8 mouse cellular contexts compared by ENCODE assay signal in genomic region chr6:91719865-91720533, GRCm38 (mm10). TPM values are rescaled to one million over a fixed set of nuclear protein-coding genes. Genes with fewer than 3 reads are reported as not detected.
DNase-seq lines count a peak whose midpoint lies in the region; ATAC-seq lines count a peak whose summit lies in the region.

No protein-coding gene starts in this region.

- H3K4me2 ChIP-seq in kidney, embryonic 16.5 days (replicated peaks; ENCODE audit: low read depth, low read length), result no peak overlapping the region
- H3K4me2 ChIP-seq in liver, embryonic 16.5 days (ENCODE audit: low read depth, low read length), result no peak overlapping the region

- H3K9ac ChIP-seq in kidney, embryonic 16.5 days (replicated peaks; ENCODE audit: low read length), result no peak overlapping the region; the same call in none of the 2 replicates
- no peak overlapping the region for H3K9ac ChIP-seq in liver, embryonic 16.5 days (ENCODE audit: low read depth, low read length)

- no peaks in the 10 kb centered on the region for H3K27me3 ChIP-seq in kidney, embryonic 16.5 days (ENCODE audit: insufficient read depth, low read length)
- H3K27me3 ChIP-seq in liver, embryonic 16.5 days (ENCODE audit: control insufficient read depth, insufficient read depth, low read depth, low read length), result no peaks in the 10 kb centered on the region

- H3K9me3 ChIP-seq in kidney, embryonic 16.5 days (ENCODE audit: low read length), result no peaks in the 10 kb centered on the region
- H3K9me3 ChIP-seq in liver, embryonic 16.5 days (replicated peaks; ENCODE audit: control insufficient read depth, low read length), result no peaks in the 10 kb centered on the region

- 10% methylated on average over 9 of the region's 9 CpGs for WGBS in kidney, embryonic 16.5 days
- 52% methylated on average over 9 of the region's 9 CpGs for WGBS in liver, embryonic 16.5 days (ENCODE audit: insufficient replicate concordance)

- peaks cover 30% of the 10 kb centered on the region for H3K36me3 ChIP-seq in kidney, embryonic 16.5 days (ENCODE audit: insufficient read depth, low read length)
- peaks cover 7% of the 10 kb centered on the region for H3K36me3 ChIP-seq in liver, embryonic 16.5 days (ENCODE audit: control insufficient read depth, insufficient read depth)

- peaks cover 41% of the 10 kb centered on the region for H3K4me1 ChIP-seq in kidney, embryonic 16.5 days (ENCODE audit: insufficient read depth, low read length)
- peaks cover 51% of the 10 kb centered on the region for H3K4me1 ChIP-seq in brown adipose tissue, adult 24 weeks (ENCODE audit: control insufficient read depth, insufficient read depth, insufficient read length, low read length)
- peaks cover 3% of the 10 kb centered on the region for H3K4me1 ChIP-seq in liver, embryonic 16.5 days (ENCODE audit: control insufficient read depth, low read depth, low read length)

- ATAC-seq in kidney, embryonic 16.5 days (ENCODE audit: low FRiP score, low TSS enrichment), result peak; percentile 60
- no peak for ATAC-seq in liver, embryonic 16.5 days (ENCODE audit: low read depth)

- no peak for DNase-seq in kidney, postnatal 36 days
- DNase-seq in heart, postnatal 4 days, result peak; percentile 47
- DNase-seq in right cerebral cortex, postnatal 14 days, result peak; percentile 70
- DNase-seq in natural killer cell, adult 2 months (ENCODE audit: low spot score in 2 of 2), result no peak
- DNase-seq in cerebellum, postnatal 36 days, result no peak

- peak overlapping the region; percentile 77 for H3K27ac ChIP-seq in kidney, embryonic 16.5 days (ENCODE audit: low read length)
- peak overlapping the region; percentile 76 for H3K27ac ChIP-seq in brown adipose tissue, adult 24 weeks (replicated peaks; ENCODE audit: low read depth, low read length)
- peak overlapping the region; percentile 78 for H3K27ac ChIP-seq in liver, embryonic 16.5 days (ENCODE audit: low read length)

- no peak overlapping the region for H3K4me3 ChIP-seq in kidney, embryonic 16.5 days (ENCODE audit: low read length)
- H3K4me3 ChIP-seq in brown adipose tissue, adult 24 weeks (ENCODE audit: insufficient read depth, low read depth, low read length), result no peak overlapping the region
- no peak overlapping the region for H3K4me3 ChIP-seq in liver, embryonic 16.5 days (ENCODE audit: low read depth, low read length)

RNA-seq across cellular contexts. Expression of gene Slc6a6, which starts 36.1 kb away (rescaled TPM):
- polyA plus RNA-seq in kidney, embryonic 16.5 days (2015; fragmentation: Nextera tagmentation; extraction: Ambion mirVana), result 82.9 and 96.3 TPM in 2 replicates
- 33.0 and 38.9 TPM in 2 replicates for polyA plus RNA-seq in brown adipose tissue, adult 24 weeks (2012; ENCODE audit: insufficient read depth, insufficient read length, missing spikeins)
- 100 to 1,000 TPM; 142 to 158 TPM for total RNA-seq in heart, postnatal 4 days (2021)
- 17.1 and 20.5 TPM in 2 replicates for polyA plus RNA-seq in liver, embryonic 16.5 days (2015; fragmentation: Nextera tagmentation; extraction: Ambion mirVana)

Comparison
In these comparisons a context has a peak if more than half of its experiments do, and no peak if none do; other contexts are left out.
1. DNase-seq: peak in heart, postnatal 4 days (single experiment) and right cerebral cortex, postnatal 14 days (single experiment); none in kidney, postnatal 36 days (0 of 2), natural killer cell, adult 2 months (0 of 2) and cerebellum, postnatal 36 days (0 of 2).
2. Peak in every context shown above with its lines, with median percentiles within 50 percentile points of each other: H3K27ac ChIP-seq.